Mouse (Mus musculus) forebrain, postnatal 0 days (tissue): ENCODE measurements around the gene Aff4. TPM values are rescaled to one million over a fixed set of nuclear protein-coding genes. Genes with fewer than 3 reads are reported as not detected.

Experiments
- ATAC-seq: fragments of 200-750 bp; cut with Nextera tagmentation; 2 replicates; pipeline ENCODE4 v1.8.0; 2017; ENCODE audit warnings: mild to moderate bottlenecking, moderate library complexity
- DNase-seq: peaks from one replicate; pipeline ENCODE4 v3.0.0-alpha.2; 2015
- H3K27ac ChIP-seq: fragments of 300-500 bp; sonication (generic); 2 replicates; pipeline ENCODE4 v1.5.1; 2014; ENCODE audit warnings: low read depth, mild to moderate bottlenecking, antibody characterized with exemption, low read length, moderate library complexity, mixed read lengths
- H3K27me3 ChIP-seq: fragments of 300-500 bp; sonication (generic); 2 replicates; pipeline ENCODE4 v1.6.1; 2014; ENCODE audit warnings: mild to moderate bottlenecking, low read length, mixed read lengths; ENCODE audit not compliant: insufficient read depth
- H3K36me3 ChIP-seq: fragments of 300-500 bp; sonication (generic); 2 replicates; pipeline ENCODE4 v1.6.1; 2014; ENCODE audit warnings: mild to moderate bottlenecking, moderate library complexity; ENCODE audit not compliant: insufficient read depth
- H3K4me1 ChIP-seq: fragments of 300-500 bp; sonication (generic); 2 replicates; pipeline ENCODE4 v1.6.1; 2014; ENCODE audit warnings: antibody characterized with exemption; ENCODE audit not compliant: insufficient read depth
- H3K4me2 ChIP-seq: fragments of 300-500 bp; sonication (generic); 2 replicates; pipeline ENCODE4 v1.6.1; 2014; ENCODE audit warnings: low read depth, mild to moderate bottlenecking, moderate library complexity
- H3K4me3 ChIP-seq: fragments of 300-500 bp; sonication (generic); 2 replicates; pipeline ENCODE4 v1.5.1; 2014; ENCODE audit warnings: low read depth, low read length, mixed read lengths
- H3K9ac ChIP-seq: fragments of 300-500 bp; sonication (generic); 2 replicates; pipeline ENCODE4 v1.6.1; 2014; ENCODE audit warnings: mild to moderate bottlenecking
- H3K9me3 ChIP-seq: fragments of 300-500 bp; sonication (generic); 2 replicates; pipeline ENCODE4 v1.6.1; 2016; ENCODE audit warnings: low read length
- CTCF ChIP-seq: sonication (generic); IDR thresholded peaks from 2 replicates; pipeline ENCODE4 v1.5.1; 2016; ENCODE audit warnings: antibody characterized with exemption, control low read depth, low read depth
- WGBS: fragments of 180-500 bp; shearing (Covaris S2); extraction: QIAGEN DNeasy Blood & Tissue Kit; methylation state at CpG from one replicate; pipeline ENCODE4 v1.1.7; 2014; 5-methylcytosine and 5-hydroxymethylcytosine counted together
- polyA plus RNA-seq: library from polyadenylated mRNA; unstranded; fragments of >200 nt; fragmentation: Nextera tagmentation; extraction: Ambion mirVana; gene quantifications from 2 replicates; pipeline ENCODE4 v1.2.1, GENCODE M21; 2015
- total RNA-seq: library from RNA; depleted of rRNA; stranded (reverse); fragments of >200 nt; gene quantifications from 2 replicates; pipeline ENCODE4 v1.2.3, GENCODE M21; 2014

The Aff4 gene
- total and polyA plus RNA-seq, 2 experiments from 2014 or later, result 98.5 to 147 TPM

- DNase-seq (no peak), ATAC-seq (no peak)
- Histone ChIP-seq H3K27ac (no peak overlapping the region), H3K4me3 (no peak overlapping the region), H3K27me3 (no peaks in the 10 kb centered on the region), H3K4me2 (no peak overlapping the region), H3K4me1 (no peaks in the 10 kb centered on the region), H3K9ac (no peak overlapping the region), H3K9me3 (no peaks in the 10 kb centered on the region), H3K36me3 (peaks cover 8% of the 10 kb centered on the region; the same call in 1 of the 2 replicates)
- 71% methylated on average over 6 of the region's 6 CpGs for WGBS
- TF ChIP-seq CTCF, result no peak
These were observed 82.4 kb downstream of the Aff4 start for GRCm38 (mm10) chr11:53433057-53433456.

- no peak overlapping the region for H3K4me3 ChIP-seq
- no peak for ATAC-seq
- no peak for DNase-seq
- no peaks in the 10 kb centered on the region for H3K9me3 ChIP-seq
- H3K36me3 ChIP-seq, result no peaks in the 10 kb centered on the region
- no peaks in the 10 kb centered on the region for H3K4me1 ChIP-seq
- TF ChIP-seq CTCF, result no peak
- H3K9ac ChIP-seq, result no peak overlapping the region
- H3K27me3 ChIP-seq, result no peaks in the 10 kb centered on the region
- WGBS, result 87% methylated on average over 8 of the region's 8 CpGs
- no peak overlapping the region for H3K27ac ChIP-seq
- H3K4me2 ChIP-seq, result no peak overlapping the region
These were observed 84.9 kb downstream of the Aff4 start for GRCm38 (mm10) chr11:53435504-53435903.

- no peaks in the 10 kb centered on the region for H3K27me3 ChIP-seq
- no peak for TF ChIP-seq CTCF
- H3K27ac ChIP-seq, result no peak overlapping the region
- DNase-seq, result no peak
- H3K4me1 ChIP-seq, result no peaks in the 10 kb centered on the region
- 93% methylated on average over 6 of the region's 6 CpGs for WGBS
- no peaks in the 10 kb centered on the region for H3K36me3 ChIP-seq
- H3K4me2 ChIP-seq, result no peak overlapping the region
- no peak overlapping the region for H3K4me3 ChIP-seq
- ATAC-seq, result no peak
- H3K9ac ChIP-seq, result no peak overlapping the region
- no peaks in the 10 kb centered on the region for H3K9me3 ChIP-seq
These were observed 85.7 kb downstream of the Aff4 start for GRCm38 (mm10) chr11:53436338-53436737.

- no peak for ATAC-seq
- H3K36me3 ChIP-seq, result no peaks in the 10 kb centered on the region
- no peaks in the 10 kb centered on the region for H3K9me3 ChIP-seq
- H3K4me1 ChIP-seq, result no peaks in the 10 kb centered on the region
- H3K4me3 ChIP-seq, result no peak overlapping the region
- no peak for DNase-seq
- H3K27me3 ChIP-seq, result no peaks in the 10 kb centered on the region
- no peak for TF ChIP-seq CTCF
- H3K4me2 ChIP-seq, result no peak overlapping the region
- 58% methylated on average over 12 of the region's 12 CpGs for WGBS
- H3K9ac ChIP-seq, result no peak overlapping the region
- no peak overlapping the region for H3K27ac ChIP-seq
These were observed 91.3 kb downstream of the Aff4 start for GRCm38 (mm10) chr11:53441921-53442320.

GRCm38 (mm10) chr11:53443861-53444260 is 93.2 kb downstream of the Aff4 start:
- H3K4me1 ChIP-seq, result no peaks in the 10 kb centered on the region
- H3K9me3 ChIP-seq, result no peaks in the 10 kb centered on the region
- 38% methylated on average over 6 of the region's 6 CpGs for WGBS
- H3K36me3 ChIP-seq, result no peaks in the 10 kb centered on the region
- H3K4me2 ChIP-seq, result no peak overlapping the region
- H3K4me3 ChIP-seq, result no peak overlapping the region
- DNase-seq (no peak), ATAC-seq (no peak)
- H3K9ac ChIP-seq, result no peak overlapping the region
- H3K27me3 ChIP-seq, result no peaks in the 10 kb centered on the region
- peak; percentile 59 for TF ChIP-seq CTCF
- no peak overlapping the region for H3K27ac ChIP-seq

- DNase-seq, result no peak
- H3K9me3 ChIP-seq, result no peaks in the 10 kb centered on the region
- no peaks in the 10 kb centered on the region for H3K4me1 ChIP-seq
- no peak overlapping the region for H3K4me3 ChIP-seq
- no peak for ATAC-seq
- H3K27me3 ChIP-seq, result no peaks in the 10 kb centered on the region
- H3K27ac ChIP-seq, result no peak overlapping the region
- 60% methylated on average over 13 of the region's 13 CpGs for WGBS
- no peak for TF ChIP-seq CTCF
- no peak overlapping the region for H3K4me2 ChIP-seq
- H3K9ac ChIP-seq, result no peak overlapping the region
- H3K36me3 ChIP-seq, result no peaks in the 10 kb centered on the region
These were observed 94.9 kb downstream of the Aff4 start for GRCm38 (mm10) chr11:53445562-53445961.

- Histone ChIP-seq H3K9ac (no peak overlapping the region), H3K36me3 (no peaks in the 10 kb centered on the region), H3K27me3 (no peaks in the 10 kb centered on the region), H3K9me3 (no peaks in the 10 kb centered on the region), H3K4me2 (no peak overlapping the region), H3K4me1 (no peaks in the 10 kb centered on the region), H3K27ac (no peak overlapping the region), H3K4me3 (no peak overlapping the region)
- DNase-seq (no peak), ATAC-seq (no peak)
- TF ChIP-seq CTCF, result no peak
- 89% methylated on average over 13 of the region's 13 CpGs for WGBS
These were observed 95.5 kb downstream of the Aff4 start for GRCm38 (mm10) chr11:53446183-53446582.

- 90% methylated on average over 8 of the region's 8 CpGs for WGBS
- no peak for TF ChIP-seq CTCF
These were observed 97.4 kb downstream of the Aff4 start for GRCm38 (mm10) chr11:53447996-53448395.

More at GRCm38 (mm10) chr11:53447996-53448395, 97.4 kb downstream of the Aff4 start:
- Histone ChIP-seq H3K9ac (no peak overlapping the region), H3K4me2 (no peak overlapping the region), H3K27ac (no peak overlapping the region), H3K4me3 (no peak overlapping the region), H3K36me3 (no peaks in the 10 kb centered on the region), H3K27me3 (no peaks in the 10 kb centered on the region), H3K9me3 (no peaks in the 10 kb centered on the region), H3K4me1 (no peaks in the 10 kb centered on the region)
- no peak for ATAC-seq
- no peak for DNase-seq
